Mouse (Mus musculus) limb, embryonic 13.5 days (tissue): Measurements from ENCODE around the gene Ltc4s. TPM values are rescaled to one million over a fixed set of nuclear protein-coding genes. Genes with fewer than 3 reads are reported as not detected.

Experiments
- ATAC-seq: fragments of 200-750 bp; cut with Nextera tagmentation; 2 replicates; pipeline ENCODE4 v1.8.0; 2017; ENCODE audit warnings: low read depth, moderate number of reproducible peaks, moderate TSS enrichment; ENCODE audit not compliant: low FRiP score
- H3K27ac ChIP-seq: fragments of 300-500 bp; sonication (generic); 2 replicates; pipeline ENCODE4 v1.5.1; 2015; ENCODE audit warnings: inconsistent platforms, mild to moderate bottlenecking, moderate library complexity
- H3K27me3 ChIP-seq: fragments of 300-500 bp; sonication (generic); 2 replicates; pipeline ENCODE4 v1.6.1; 2015; ENCODE audit warnings: mild to moderate bottlenecking, inconsistent platforms
- H3K36me3 ChIP-seq: fragments of 300-500 bp; sonication (generic); 2 replicates; pipeline ENCODE4 v1.6.1; 2015; ENCODE audit warnings: inconsistent platforms, mild to moderate bottlenecking, moderate library complexity
- H3K4me1 ChIP-seq: fragments of 300-500 bp; sonication (generic); 2 replicates; pipeline ENCODE4 v1.6.1; 2015; ENCODE audit warnings: inconsistent platforms
- H3K4me2 ChIP-seq: fragments of 300-500 bp; sonication (generic); replicated peaks from 2 replicates; pipeline ENCODE4 v1.6.1; 2015; ENCODE audit warnings: inconsistent platforms, mild to moderate bottlenecking, moderate library complexity
- H3K4me3 ChIP-seq: fragments of 300-500 bp; sonication (generic); 2 replicates; pipeline ENCODE4 v1.5.1; 2015; ENCODE audit warnings: moderate library complexity, mild to moderate bottlenecking, inconsistent platforms
- H3K9ac ChIP-seq: fragments of 300-500 bp; sonication (generic); 2 replicates; pipeline ENCODE4 v1.6.1; 2015; ENCODE audit warnings: mild to moderate bottlenecking, inconsistent platforms
- H3K9me3 ChIP-seq: fragments of 300-500 bp; sonication (generic); 2 replicates; pipeline ENCODE4 v1.6.1; 2016; ENCODE audit warnings: inconsistent platforms
- WGBS: fragments of 180-500 bp; shearing (Covaris S2); methylation state at CpG from one replicate; pipeline ENCODE4 v1.1.7; 2015; 5-methylcytosine and 5-hydroxymethylcytosine counted together
- polyA plus RNA-seq: library from polyadenylated mRNA; unstranded; fragments of >200 nt; fragmentation: Nextera tagmentation; extraction: Ambion mirVana; gene quantifications from 2 replicates; pipeline ENCODE4 v1.2.1, GENCODE M21; 2015

Ltc4s gene
- 0.79 and 1.3 TPM in 2 replicates for polyA plus RNA-seq

- Histone ChIP-seq H3K4me1 (peaks cover 14% of the 10 kb centered on the region), H3K4me3 (peak within 1 kb of the TSS; percentile 60), H3K27ac (no peak within 1 kb of the TSS), H3K9ac (no peak within 1 kb of the TSS), H3K9me3 (no peaks in the 10 kb centered on the region), H3K27me3 (peaks cover 37% of the 10 kb centered on the region), H3K4me2 (peak within 1 kb of the TSS; percentile 92), H3K36me3 (peaks cover 17% of the 10 kb centered on the region)
- ATAC-seq: no peak
- 37% methylated on average over 10 of the region's 10 CpGs for WGBS
These were observed at the start of gene Ltc4s for GRCm38 (mm10) chr11:50238324-50238723. TSS of gene Ltc4s (minus strand) at chr11:50238616.

GRCm38 (mm10) chr11:50286428-50286827, 48.0 kb upstream of the Ltc4s start:
- WGBS: 85% methylated on average over 1 of the region's 1 CpGs
- H3K4me2 ChIP-seq: no peak overlapping the region
- no peak overlapping the region for H3K4me3 ChIP-seq
- ATAC-seq: no peak
- H3K9ac ChIP-seq: no peak overlapping the region
- H3K27ac ChIP-seq: no peak overlapping the region
- H3K9me3 ChIP-seq: no peaks in the 10 kb centered on the region
- H3K36me3 ChIP-seq: peaks cover 41% of the 10 kb centered on the region
- H3K4me1 ChIP-seq: peaks cover 24% of the 10 kb centered on the region
- H3K27me3 ChIP-seq: no peaks in the 10 kb centered on the region

- no peaks in the 10 kb centered on the region for H3K27me3 ChIP-seq
- no peak overlapping the region for H3K4me2 ChIP-seq
- no peak overlapping the region for H3K27ac ChIP-seq
- no peak overlapping the region for H3K9ac ChIP-seq
- 92% methylated on average over 7 of the region's 7 CpGs for WGBS
- peaks cover 48% of the 10 kb centered on the region for H3K36me3 ChIP-seq
- no peaks in the 10 kb centered on the region for H3K9me3 ChIP-seq
- ATAC-seq: no peak
- no peak overlapping the region for H3K4me3 ChIP-seq
- H3K4me1 ChIP-seq: peaks cover 24% of the 10 kb centered on the region
These were observed 47.3 kb upstream of the Ltc4s start for GRCm38 (mm10) chr11:50285696-50286095.

- no peak overlapping the region for H3K4me2 ChIP-seq
- no peak for ATAC-seq
- H3K36me3 ChIP-seq: peaks cover 52% of the 10 kb centered on the region
- H3K4me1 ChIP-seq: peaks cover 22% of the 10 kb centered on the region
- H3K9me3 ChIP-seq: no peaks in the 10 kb centered on the region
- H3K4me3 ChIP-seq: no peak overlapping the region
- no peak overlapping the region for H3K27ac ChIP-seq
- no peak overlapping the region for H3K9ac ChIP-seq
- WGBS: 90% methylated on average over 5 of the region's 5 CpGs
- no peaks in the 10 kb centered on the region for H3K27me3 ChIP-seq
These were observed 46.8 kb upstream of the Ltc4s start for GRCm38 (mm10) chr11:50285263-50285662.

- no peak for ATAC-seq
- H3K36me3 ChIP-seq: peaks cover 29% of the 10 kb centered on the region
- no peak overlapping the region for H3K4me2 ChIP-seq
- 89% methylated on average over 1 of the region's 1 CpGs for WGBS
- H3K27ac ChIP-seq: no peak overlapping the region
- no peaks in the 10 kb centered on the region for H3K27me3 ChIP-seq
- no peak overlapping the region for H3K4me3 ChIP-seq
- no peaks in the 10 kb centered on the region for H3K9me3 ChIP-seq
- no peak overlapping the region for H3K9ac ChIP-seq
- 0 out of 2 replicates have a peak, but pooled peaks cover 4% of the 10 kb centered on the region for H3K4me1 ChIP-seq
These were observed 41.6 kb upstream of the Ltc4s start for GRCm38 (mm10) chr11:50280053-50280452.

GRCm38 (mm10) chr11:50279005-50279404, 40.6 kb upstream of the Ltc4s start:
- ATAC-seq: no peak
- Histone ChIP-seq H3K4me1 (0 out of 2 replicates have a peak, but pooled peaks cover 4% of the 10 kb centered on the region), H3K36me3 (peaks cover 36% of the 10 kb centered on the region), H3K9ac (no peak overlapping the region), H3K4me3 (no peak overlapping the region), H3K9me3 (no peaks in the 10 kb centered on the region), H3K4me2 (no peak overlapping the region), H3K27ac (no peak overlapping the region), H3K27me3 (no peaks in the 10 kb centered on the region)
- WGBS: 83% methylated on average over 4 of the region's 4 CpGs

- no peaks in the 10 kb centered on the region for H3K27me3 ChIP-seq
- H3K36me3 ChIP-seq: peaks cover 39% of the 10 kb centered on the region
- no peaks in the 10 kb centered on the region for H3K9me3 ChIP-seq
- H3K27ac ChIP-seq: no peak overlapping the region
- H3K4me2 ChIP-seq: no peak overlapping the region
- no peak overlapping the region for H3K9ac ChIP-seq
- ATAC-seq: no peak
- no peak overlapping the region for H3K4me3 ChIP-seq
- WGBS: 96% methylated on average over 6 of the region's 6 CpGs
- 0 out of 2 replicates have a peak, but pooled peaks cover 4% of the 10 kb centered on the region for H3K4me1 ChIP-seq
These were observed 39.3 kb upstream of the Ltc4s start for GRCm38 (mm10) chr11:50277706-50278105.

- no peak overlapping the region for H3K4me2 ChIP-seq
- no peaks in the 10 kb centered on the region for H3K27me3 ChIP-seq
- 0 out of 2 replicates have a peak, but pooled peaks cover 4% of the 10 kb centered on the region for H3K4me1 ChIP-seq
- H3K9me3 ChIP-seq: no peaks in the 10 kb centered on the region
- H3K4me3 ChIP-seq: no peak overlapping the region
- no peak overlapping the region for H3K9ac ChIP-seq
- ATAC-seq: no peak
- no peak overlapping the region for H3K27ac ChIP-seq
- peaks cover 40% of the 10 kb centered on the region for H3K36me3 ChIP-seq
These were observed 38.6 kb upstream of the Ltc4s start for GRCm38 (mm10) chr11:50277025-50277424.

- Histone ChIP-seq H3K9me3 (no peaks in the 10 kb centered on the region), H3K27ac (no peak overlapping the region), H3K9ac (no peak overlapping the region), H3K4me3 (no peak overlapping the region), H3K36me3 (peaks cover 34% of the 10 kb centered on the region), H3K4me2 (no peak overlapping the region), H3K4me1 (0 out of 2 replicates have a peak, but pooled peaks cover 4% of the 10 kb centered on the region), H3K27me3 (no peaks in the 10 kb centered on the region)
- ATAC-seq: no peak
- 80% methylated on average over 5 of the region's 5 CpGs for WGBS
These were observed 37.2 kb upstream of the Ltc4s start for GRCm38 (mm10) chr11:50275568-50276151.

GRCm38 (mm10) chr11:50275077-50275476, 36.7 kb upstream of the Ltc4s start:
- Histone ChIP-seq H3K36me3 (peaks cover 32% of the 10 kb centered on the region), H3K4me1 (0 out of 2 replicates have a peak, but pooled peaks cover 4% of the 10 kb centered on the region), H3K27me3 (no peaks in the 10 kb centered on the region), H3K4me2 (no peak overlapping the region), H3K9ac (no peak overlapping the region), H3K9me3 (no peaks in the 10 kb centered on the region), H3K4me3 (no peak overlapping the region), H3K27ac (no peak overlapping the region)
- WGBS: 96% methylated on average over 2 of the region's 2 CpGs
- ATAC-seq: no peak

GRCm38 (mm10) chr11:50272819-50273218, 34.4 kb upstream of the Ltc4s start:
- H3K9ac ChIP-seq: no peak overlapping the region
- H3K27ac ChIP-seq: no peak overlapping the region
- no peak overlapping the region for H3K4me3 ChIP-seq
- ATAC-seq: no peak
- H3K4me2 ChIP-seq: no peak overlapping the region
- 86% methylated on average over 2 of the region's 2 CpGs for WGBS
- H3K36me3 ChIP-seq: peaks cover 26% of the 10 kb centered on the region
- no peaks in the 10 kb centered on the region for H3K9me3 ChIP-seq
- no peaks in the 10 kb centered on the region for H3K27me3 ChIP-seq
- no peaks in the 10 kb centered on the region for H3K4me1 ChIP-seq

- no peak for ATAC-seq
These were observed 31.5 kb upstream of the Ltc4s start for GRCm38 (mm10) chr11:50269885-50270284.

GRCm38 (mm10) chr11:50269163-50269562, 30.7 kb upstream of the Ltc4s start:
- H3K4me3 ChIP-seq: no peak overlapping the region
- no peak overlapping the region for H3K4me2 ChIP-seq
- ATAC-seq: no peak
- no peak overlapping the region for H3K9ac ChIP-seq
- no peaks in the 10 kb centered on the region for H3K27me3 ChIP-seq
- H3K36me3 ChIP-seq: peaks cover 42% of the 10 kb centered on the region
- H3K27ac ChIP-seq: no peak overlapping the region
- WGBS: 90% methylated on average over 2 of the region's 2 CpGs
- H3K9me3 ChIP-seq: no peaks in the 10 kb centered on the region
- no peaks in the 10 kb centered on the region for H3K4me1 ChIP-seq

More at GRCm38 (mm10) chr11:50269885-50270284, 31.5 kb upstream of the Ltc4s start:
- H3K9me3 ChIP-seq: no peaks in the 10 kb centered on the region
- no peak overlapping the region for H3K27ac ChIP-seq
- H3K4me3 ChIP-seq: no peak overlapping the region
- H3K27me3 ChIP-seq: no peaks in the 10 kb centered on the region
- H3K9ac ChIP-seq: no peak overlapping the region
- no peaks in the 10 kb centered on the region for H3K4me1 ChIP-seq
- peaks cover 39% of the 10 kb centered on the region for H3K36me3 ChIP-seq
- no peak overlapping the region for H3K4me2 ChIP-seq
- WGBS: 97% methylated on average over 1 of the region's 1 CpGs
